Mouse (Mus musculus): ENCODE measurements around the gene Dlg4.
"Not testable (repeated sequence)": the region's sequence is repeated elsewhere in the genome, so short reads cannot be mapped to it uniquely, and the experiment has no call there.

Gene Dlg4

DNA sequence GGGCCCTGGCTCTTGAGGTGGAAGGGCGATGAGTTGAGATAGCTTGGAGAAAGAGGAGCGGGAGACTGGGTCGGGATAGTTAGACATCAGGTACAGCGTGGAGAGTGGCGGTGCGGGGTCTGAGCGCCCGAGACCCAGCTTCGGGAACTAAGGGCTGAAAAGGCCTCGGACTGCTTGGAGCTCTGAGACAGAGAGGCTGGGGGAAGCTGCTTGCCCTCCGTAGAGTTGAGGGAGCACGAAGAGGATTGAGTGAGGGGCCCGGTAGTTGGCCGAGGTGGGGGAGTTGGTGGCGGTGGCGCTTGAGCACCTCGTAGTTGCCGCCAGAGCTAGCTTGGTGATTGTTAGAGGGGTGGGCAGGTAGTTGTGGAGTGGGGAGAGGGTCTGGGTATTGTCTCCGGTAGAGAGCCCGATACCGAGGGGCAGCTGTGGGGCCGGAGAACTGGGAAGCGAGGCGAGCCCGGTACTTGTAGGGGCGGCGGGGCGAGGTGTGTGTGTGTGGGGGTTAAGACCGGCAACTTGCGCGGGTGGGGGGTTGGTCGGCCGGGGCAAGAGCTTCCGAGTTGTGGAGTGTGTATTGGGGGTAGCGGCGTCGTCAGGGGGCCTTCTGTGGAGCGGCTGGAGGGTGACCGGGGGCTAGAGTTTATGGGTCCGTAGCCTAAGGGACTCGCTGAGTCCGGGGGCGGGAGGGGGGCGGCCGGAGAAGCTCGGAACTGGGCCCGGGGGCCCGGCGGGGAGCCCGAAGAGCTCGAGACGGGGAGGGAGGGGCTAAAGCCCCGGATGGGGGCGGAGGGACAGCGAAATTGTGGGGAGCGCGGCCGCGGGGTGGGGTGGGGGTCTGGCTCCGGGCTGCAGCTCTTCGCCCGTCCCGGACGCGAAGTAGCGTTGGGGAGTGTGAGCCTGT, 20.3 kb upstream of the Dlg4 start:
- DNase-seq (ENCODE audit: low read depth in 2 of 2, low spot score in 2 of 2): peak; percentile 32 to 44

- DNase-seq (ENCODE audit: low read depth in 2 of 2, low spot score in 2 of 2): peak; percentile 66 to 71
These were observed 19.7 kb upstream of the Dlg4 start for GRCm38 (mm10) chr11:69997070-69997509.

GRCm38 (mm10) chr11:69998567-69999491, 17.9 kb upstream of the Dlg4 start:
- DNase-seq (ENCODE audit: low read depth in 2 of 2, low spot score in 2 of 2): no peak

GRCm38 (mm10) chr11:69999666-70000065, 17.1 kb upstream of the Dlg4 start:
- DNase-seq (ENCODE audit: low read depth in 2 of 2, low spot score in 2 of 2): no peak

GRCm38 (mm10) chr11:70000396-70000898, 16.3 kb upstream of the Dlg4 start, which contains the start of gene Dvl2:
Gene Dvl2, plus strand, starts transcription at chr11:70000595.
- DNase-seq (ENCODE audit: low read depth in 2 of 2, low spot score in 2 of 2): peak; percentile 69 to 81

GRCm38 (mm10) chr11:70001159-70001558, 15.6 kb upstream of the Dlg4 start:
- DNase-seq (ENCODE audit: low read depth in 2 of 2, low spot score in 2 of 2): no peak

- DNase-seq (ENCODE audit: low read depth in 2 of 2, low spot score in 2 of 2): peak; percentile 52 to 73
These were observed 14.9 kb upstream of the Dlg4 start for GRCm38 (mm10) chr11:70001865-70002264.

GRCm38 (mm10) chr11:70002471-70002870, 14.3 kb upstream of the Dlg4 start:
- no peak for DNase-seq (ENCODE audit: low read depth in 2 of 2, low spot score in 2 of 2)

- peak; percentile 55 to 60 for DNase-seq (ENCODE audit: low read depth in 2 of 2, low spot score in 2 of 2)
These were observed 11.2 kb upstream of the Dlg4 start for GRCm38 (mm10) chr11:70005521-70005920.

DNA sequence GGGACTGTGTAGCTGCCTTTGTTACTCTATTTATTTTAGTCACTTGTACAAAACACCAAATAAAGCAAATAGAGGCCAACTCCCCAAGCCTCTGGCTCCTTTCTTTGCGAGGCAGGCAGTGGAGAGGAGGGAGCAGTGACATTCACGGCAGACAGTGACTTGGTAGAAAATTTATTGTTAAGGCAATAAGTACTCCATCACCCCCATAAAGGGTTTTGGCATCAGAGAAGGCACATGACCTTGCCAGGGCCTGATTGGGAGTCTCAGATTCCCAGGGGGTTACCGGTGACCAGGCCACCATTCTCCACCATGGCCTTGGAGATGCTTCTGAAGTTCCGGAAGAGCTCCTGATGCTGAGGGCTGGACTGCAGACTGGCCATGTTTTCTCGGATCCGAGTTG, 6.7 kb upstream of the Dlg4 start:
- DNase-seq (ENCODE audit: low read depth in 2 of 2, low spot score in 2 of 2): no peak

DNA sequence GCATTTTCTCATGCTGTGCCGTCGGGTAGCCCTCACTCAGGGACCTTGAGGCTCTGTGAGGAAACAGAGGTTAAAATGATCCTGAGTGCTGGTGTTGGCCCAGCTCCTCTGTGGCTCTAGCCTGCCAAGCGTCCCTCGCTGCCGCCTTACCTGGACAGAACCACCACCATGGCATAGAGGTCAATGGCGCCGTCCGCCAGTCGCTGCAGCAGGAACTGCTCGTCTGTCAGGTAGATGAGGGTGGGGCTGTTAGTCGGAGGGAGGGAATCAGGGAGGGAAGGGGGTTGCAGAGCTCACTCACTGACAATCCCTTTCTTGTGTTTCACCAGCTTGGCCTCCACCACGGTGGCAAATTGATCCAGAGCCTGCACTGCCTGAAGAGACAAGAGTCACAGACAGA, 6.2 kb upstream of the Dlg4 start:
- no peak for DNase-seq (ENCODE audit: low read depth in 2 of 2, low spot score in 2 of 2)

DNA sequence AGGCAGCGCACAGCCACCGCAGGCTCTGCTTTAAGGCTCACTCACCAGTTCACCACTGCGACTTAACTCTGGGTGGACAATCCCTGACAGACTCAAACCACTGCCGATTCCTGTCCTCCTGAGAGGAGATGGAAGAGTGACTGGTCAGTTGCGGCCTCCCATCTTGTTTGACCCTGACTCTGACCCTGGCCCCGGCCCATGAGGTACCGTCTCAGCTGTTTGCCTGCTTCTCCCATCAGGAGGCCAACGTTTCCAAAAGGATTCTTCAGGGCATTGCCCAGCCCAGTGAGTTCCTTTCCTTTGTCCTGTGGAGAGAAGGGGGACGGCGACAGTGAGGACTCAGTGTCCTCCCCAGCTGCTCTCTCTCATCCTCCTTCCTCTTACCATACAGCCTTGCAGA, 5.8 kb upstream of the Dlg4 start:
- no peak for DNase-seq (ENCODE audit: low read depth in 2 of 2, low spot score in 2 of 2)

DNA sequence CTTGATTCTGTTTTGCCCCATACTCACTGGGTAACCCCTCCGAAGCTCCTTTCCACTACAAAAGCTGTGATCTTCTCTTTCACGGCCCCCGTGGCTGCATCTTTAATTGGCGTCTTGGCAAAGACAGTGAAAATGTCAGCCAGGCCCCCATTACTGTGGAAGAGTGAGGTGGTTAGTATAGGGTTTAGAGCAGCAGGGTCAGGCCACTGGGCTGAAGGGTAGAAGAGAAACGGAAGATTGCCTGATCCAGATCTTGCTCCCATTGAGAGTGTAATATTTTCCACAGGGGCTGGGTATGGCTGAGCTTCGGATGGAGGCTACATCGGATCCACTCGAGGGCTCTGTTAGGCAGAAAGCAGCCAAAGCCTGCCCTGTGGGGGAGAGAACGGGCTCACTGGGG, 3.8 kb upstream of the Dlg4 start:
- DNase-seq (ENCODE audit: low read depth in 2 of 2, low spot score in 2 of 2): no peak

DNA sequence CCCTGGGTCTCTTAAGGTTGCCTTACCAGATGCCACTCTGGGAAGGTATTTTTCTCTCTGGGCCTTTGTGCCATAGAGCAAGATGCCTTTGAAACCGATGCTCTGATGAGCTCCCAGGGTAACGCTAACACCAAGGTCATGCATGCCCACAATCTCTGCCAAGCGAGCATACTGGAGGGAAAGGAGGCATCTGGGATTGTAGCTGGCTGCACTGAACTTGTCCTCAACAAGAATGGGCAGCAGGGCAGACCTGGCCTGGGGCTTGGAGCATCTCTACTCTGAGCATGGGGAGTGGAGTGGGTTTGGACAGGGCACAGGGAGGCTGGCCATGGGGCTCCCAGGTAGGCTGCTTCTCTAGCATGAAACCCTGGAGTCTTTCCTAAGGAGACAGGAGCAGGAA, 3.3 kb upstream of the Dlg4 start:
- DNase-seq (ENCODE audit: low read depth in 2 of 2, low spot score in 2 of 2): no peak

- no peak for DNase-seq (ENCODE audit: low read depth in 2 of 2, low spot score in 2 of 2)
These were observed 2.7 kb upstream of the Dlg4 start for GRCm38 (mm10) chr11:70014051-70014450.

GRCm38 (mm10) chr11:70014880-70015558, 1.7 kb upstream of the Dlg4 start, which contains the start of gene Acadvl:
Gene Acadvl, minus strand, starts transcription at chr11:70015411.
- peak; percentile 48 to 67 for DNase-seq (ENCODE audit: low read depth in 2 of 2, low spot score in 2 of 2)

- DNase-seq (ENCODE audit: low read depth in 2 of 2, low spot score in 2 of 2): no peak
These were observed 1.1 kb upstream of the Dlg4 start for GRCm38 (mm10) chr11:70015677-70016076.

- DNase-seq (ENCODE audit: low read depth in 2 of 2, low spot score in 2 of 2): not testable (repeated sequence)
These were observed 565 bp upstream of the Dlg4 start for GRCm38 (mm10) chr11:70016177-70016576.

DNA sequence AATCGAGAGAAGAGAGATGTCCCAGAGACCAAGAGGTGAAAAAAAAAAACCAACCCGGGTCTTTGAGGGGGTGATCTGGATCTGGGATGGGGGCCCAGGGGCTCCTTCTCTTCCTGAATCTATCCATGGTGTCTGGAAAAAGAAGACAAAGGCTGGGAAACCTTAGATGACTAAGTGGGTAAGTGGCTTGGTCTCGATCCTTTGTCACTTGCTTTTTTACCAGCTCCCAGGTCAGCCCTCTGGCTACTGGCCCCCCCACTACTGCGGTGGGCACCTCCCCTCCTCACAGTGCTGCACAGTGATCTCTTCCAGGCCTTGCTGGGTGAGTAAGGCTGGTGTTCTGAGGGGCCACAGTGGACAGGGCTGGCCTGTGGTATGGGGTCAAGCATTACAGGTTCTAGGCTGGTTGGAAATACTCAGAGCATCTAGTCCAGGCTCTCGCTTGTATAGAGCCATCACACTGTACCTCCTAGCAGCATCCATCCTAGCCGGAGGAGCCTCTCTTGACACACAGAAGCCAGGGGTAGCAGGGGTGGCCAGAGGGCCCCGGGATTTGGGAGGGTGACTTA, 541 bp downstream of the Dlg4 start:
- DNase-seq (ENCODE audit: low read depth in 2 of 2, low spot score in 2 of 2): no peak

- no peak for DNase-seq (ENCODE audit: low read depth in 2 of 2, low spot score in 2 of 2)
These were observed 1.6 kb downstream of the Dlg4 start for GRCm38 (mm10) chr11:70018131-70018990.

All from CD8-positive naive resting alpha-beta T cell, adult 2 months (primary cell).